Mouse (Mus musculus): ENCODE results near the gene Trp53tg5. TPM values are rescaled to one million over a fixed set of nuclear protein-coding genes. Genes with fewer than 3 reads are reported as not detected.

Gene Trp53tg5
- polyA plus RNA-seq, 1 experiment = not detected

GRCm38 (mm10) chr2:164518266-164519170, 45.0 kb upstream of the Trp53tg5 start:
- Histone ChIP-seq H3K27me3 (ENCODE audit: control insufficient read depth, insufficient read depth, insufficient read length) (no peaks in the 10 kb centered on the region), H3K4me3 (no peak overlapping the region), H3K4me2 (ENCODE audit: low read depth) (peak overlapping the region; percentile 45), H3K36me3 (ENCODE audit: control insufficient read depth, insufficient read depth) (no peaks in the 10 kb centered on the region), H3ac (ENCODE audit: control insufficient read depth, insufficient read length) (no peak overlapping the region), H3K79me2 (ENCODE audit: control insufficient read depth, insufficient read depth) (no peaks in the 10 kb centered on the region)
- TF ChIP-seq TCF12 (IDR thresholded peaks at IDR 0.05; ENCODE audit: insufficient read depth, poor library complexity, severe bottlenecking) (no peak), REST (IDR thresholded peaks at IDR 0.05; ENCODE audit: insufficient read depth, insufficient read length) (no peak), MAX (IDR thresholded peaks at IDR 0.05; ENCODE audit: low read depth) (no peak), MYOG (IDR thresholded peaks at IDR 0.05; ENCODE audit: control insufficient read depth in 1 of 3, insufficient read depth in 1 of 3, insufficient read length in 2 of 3, low read depth in 2 of 3) (no peak), E2F4 (IDR thresholded peaks at IDR 0.05; ENCODE audit: insufficient read depth) (no peak), CEBPB (IDR thresholded peaks at IDR 0.05; ENCODE audit: insufficient read depth, poor library complexity, severe bottlenecking) (no peak)

- H3K36me3 ChIP-seq (ENCODE audit: control insufficient read depth, insufficient read depth) = no peaks in the 10 kb centered on the region
- no peaks in the 10 kb centered on the region for H3K27me3 ChIP-seq (ENCODE audit: control insufficient read depth, insufficient read depth, insufficient read length)
- no peak overlapping the region for H3K4me3 ChIP-seq
- no peak for TF ChIP-seq MYOG (IDR thresholded peaks at IDR 0.05; ENCODE audit: control insufficient read depth in 1 of 3, insufficient read depth in 1 of 3, insufficient read length in 2 of 3, low read depth in 2 of 3)
- TF ChIP-seq USF1 (IDR thresholded peaks at IDR 0.05; ENCODE audit: low read depth) = no peak
- TF ChIP-seq SRF (IDR thresholded peaks at IDR 0.05; ENCODE audit: control insufficient read depth, insufficient read length, low read depth) = no peak
- no peak for TF ChIP-seq TCF12 (IDR thresholded peaks at IDR 0.05; ENCODE audit: insufficient read depth, poor library complexity, severe bottlenecking)
- no peak for TF ChIP-seq MAX (IDR thresholded peaks at IDR 0.05; ENCODE audit: low read depth)
- TF ChIP-seq E2F4 (IDR thresholded peaks at IDR 0.05; ENCODE audit: insufficient read depth) = no peak
- no peak for TF ChIP-seq CEBPB (IDR thresholded peaks at IDR 0.05; ENCODE audit: insufficient read depth, poor library complexity, severe bottlenecking)
- no peak for TF ChIP-seq REST (IDR thresholded peaks at IDR 0.05; ENCODE audit: insufficient read depth, insufficient read length)
- no peak for TF ChIP-seq POLR2AphosphoS2 (IDR thresholded peaks at IDR 0.05; ENCODE audit: insufficient read length, low read depth)
- TF ChIP-seq MYOD1 (IDR thresholded peaks at IDR 0.05; ENCODE audit: control insufficient read depth in 1 of 3, insufficient read length in 2 of 3, low read depth in 2 of 3) = no peak
- no peak for TF ChIP-seq POLR2A (IDR thresholded peaks at IDR 0.05; ENCODE audit: insufficient read length, low read depth)
- TF ChIP-seq TCF3 (IDR thresholded peaks at IDR 0.05; ENCODE audit: insufficient read length, low read depth) = no peak
- H3K79me2 ChIP-seq (ENCODE audit: control insufficient read depth, insufficient read depth) = no peaks in the 10 kb centered on the region
- H3K4me2 ChIP-seq (ENCODE audit: low read depth) = no peak overlapping the region
- no peak overlapping the region for H3ac ChIP-seq (ENCODE audit: control insufficient read depth, insufficient read length)
Observed at GRCm38 (mm10) chr2:164517485-164518221, 44.1 kb upstream of the Trp53tg5 start.

- no peaks in the 10 kb centered on the region for H3K27me3 ChIP-seq (ENCODE audit: control insufficient read depth, insufficient read depth, insufficient read length)
- H3K79me2 ChIP-seq (ENCODE audit: control insufficient read depth, insufficient read depth) = no peaks in the 10 kb centered on the region
- no peak overlapping the region for H3ac ChIP-seq (ENCODE audit: control insufficient read depth, insufficient read length)
- H3K36me3 ChIP-seq (ENCODE audit: control insufficient read depth, insufficient read depth) = no peaks in the 10 kb centered on the region
- TF ChIP-seq REST (IDR thresholded peaks at IDR 0.05; ENCODE audit: insufficient read depth, insufficient read length) (no peak), POLR2A (IDR thresholded peaks at IDR 0.05; ENCODE audit: insufficient read length, low read depth) (no peak), E2F4 (IDR thresholded peaks at IDR 0.05; ENCODE audit: insufficient read depth) (no peak), MYOD1 (IDR thresholded peaks at IDR 0.05; ENCODE audit: control insufficient read depth in 1 of 3, insufficient read length in 2 of 3, low read depth in 2 of 3) (no peak), SRF (IDR thresholded peaks at IDR 0.05; ENCODE audit: control insufficient read depth, insufficient read length, low read depth) (no peak), CEBPB (IDR thresholded peaks at IDR 0.05; ENCODE audit: insufficient read depth, poor library complexity, severe bottlenecking) (no peak), TCF12 (IDR thresholded peaks at IDR 0.05; ENCODE audit: insufficient read depth, poor library complexity, severe bottlenecking) (no peak), USF1 (IDR thresholded peaks at IDR 0.05; ENCODE audit: low read depth) (no peak), MYOG (IDR thresholded peaks at IDR 0.05; ENCODE audit: control insufficient read depth in 1 of 3, insufficient read depth in 1 of 3, insufficient read length in 2 of 3, low read depth in 2 of 3) (no peak), TCF3 (IDR thresholded peaks at IDR 0.05; ENCODE audit: insufficient read length, low read depth) (no peak), MAX (IDR thresholded peaks at IDR 0.05; ENCODE audit: low read depth) (no peak), POLR2AphosphoS2 (IDR thresholded peaks at IDR 0.05; ENCODE audit: insufficient read length, low read depth) (no peak)
- no peak overlapping the region for H3K4me2 ChIP-seq (ENCODE audit: low read depth)
- no peak overlapping the region for H3K4me3 ChIP-seq
Observed at GRCm38 (mm10) chr2:164516592-164516991, 43.1 kb upstream of the Trp53tg5 start.

- no peaks in the 10 kb centered on the region for H3K79me2 ChIP-seq (ENCODE audit: control insufficient read depth, insufficient read depth)
- TF ChIP-seq TCF12 (IDR thresholded peaks at IDR 0.05; ENCODE audit: insufficient read depth, poor library complexity, severe bottlenecking) = no peak
- no peak for TF ChIP-seq TCF3 (IDR thresholded peaks at IDR 0.05; ENCODE audit: insufficient read length, low read depth)
- no peak for TF ChIP-seq MYOD1 (IDR thresholded peaks at IDR 0.05; ENCODE audit: control insufficient read depth in 1 of 3, insufficient read length in 2 of 3, low read depth in 2 of 3)
- no peak for TF ChIP-seq MAX (IDR thresholded peaks at IDR 0.05; ENCODE audit: low read depth)
- no peak for TF ChIP-seq REST (IDR thresholded peaks at IDR 0.05; ENCODE audit: insufficient read depth, insufficient read length)
- TF ChIP-seq CEBPB (IDR thresholded peaks at IDR 0.05; ENCODE audit: insufficient read depth, poor library complexity, severe bottlenecking) = no peak
- TF ChIP-seq USF1 (IDR thresholded peaks at IDR 0.05; ENCODE audit: low read depth) = no peak
- TF ChIP-seq POLR2A (IDR thresholded peaks at IDR 0.05; ENCODE audit: insufficient read length, low read depth) = no peak
- no peak for TF ChIP-seq MYOG (IDR thresholded peaks at IDR 0.05; ENCODE audit: control insufficient read depth in 1 of 3, insufficient read depth in 1 of 3, insufficient read length in 2 of 3, low read depth in 2 of 3)
- TF ChIP-seq SRF (IDR thresholded peaks at IDR 0.05; ENCODE audit: control insufficient read depth, insufficient read length, low read depth) = no peak
- TF ChIP-seq E2F4 (IDR thresholded peaks at IDR 0.05; ENCODE audit: insufficient read depth) = no peak
- no peak for TF ChIP-seq POLR2AphosphoS2 (IDR thresholded peaks at IDR 0.05; ENCODE audit: insufficient read length, low read depth)
- no peaks in the 10 kb centered on the region for H3K27me3 ChIP-seq (ENCODE audit: control insufficient read depth, insufficient read depth, insufficient read length)
- H3K4me2 ChIP-seq (ENCODE audit: low read depth) = no peak overlapping the region
- H3ac ChIP-seq (ENCODE audit: control insufficient read depth, insufficient read length) = no peak overlapping the region
- no peaks in the 10 kb centered on the region for H3K36me3 ChIP-seq (ENCODE audit: control insufficient read depth, insufficient read depth)
- H3K4me3 ChIP-seq = no peak overlapping the region
Observed at GRCm38 (mm10) chr2:164515897-164516296, 42.4 kb upstream of the Trp53tg5 start.

All from myocyte (in vitro differentiated cells).